Mouse (Mus musculus): Measurements from ENCODE around the gene Klhl40.
A peak's percentile ranks its signal among the peaks of the same experiment; 100 is the strongest.

Gene Klhl40

DNA sequence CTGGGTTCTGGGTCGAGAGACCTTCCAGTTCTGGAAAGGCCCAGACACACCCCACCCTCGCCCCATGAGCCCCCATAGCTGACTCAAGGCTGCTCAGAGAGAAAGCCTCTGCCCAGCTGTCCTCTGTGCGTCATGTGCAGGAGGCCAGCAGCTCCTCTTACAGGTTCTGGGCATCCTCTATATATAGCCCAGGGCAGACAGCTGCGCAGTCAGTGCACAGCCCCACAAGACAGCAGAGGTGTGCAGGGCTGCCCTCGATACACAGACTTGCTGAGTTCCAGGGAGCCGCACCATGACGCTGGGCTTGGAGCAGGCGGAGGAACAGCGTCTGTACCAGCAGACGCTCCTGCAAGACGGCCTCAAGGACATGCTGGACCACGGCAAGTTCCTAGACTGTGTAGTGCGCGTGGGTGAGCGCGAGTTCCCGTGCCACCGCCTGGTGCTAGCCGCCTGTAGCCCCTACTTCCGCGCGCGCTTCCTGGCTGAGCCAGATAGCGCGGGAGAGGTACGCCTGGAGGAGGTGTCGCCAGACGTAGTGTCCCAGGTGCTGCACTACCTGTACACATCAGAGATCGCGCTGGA, at the start of gene Klhl40:
TSS of gene Klhl40 (plus strand) at position 124 of the 582 bp plus-strand sequence.
- DNase-seq (ENCODE audit: low spot score in 2 of 2): peak in 1 of 2 experiments; percentile 45

DNA sequence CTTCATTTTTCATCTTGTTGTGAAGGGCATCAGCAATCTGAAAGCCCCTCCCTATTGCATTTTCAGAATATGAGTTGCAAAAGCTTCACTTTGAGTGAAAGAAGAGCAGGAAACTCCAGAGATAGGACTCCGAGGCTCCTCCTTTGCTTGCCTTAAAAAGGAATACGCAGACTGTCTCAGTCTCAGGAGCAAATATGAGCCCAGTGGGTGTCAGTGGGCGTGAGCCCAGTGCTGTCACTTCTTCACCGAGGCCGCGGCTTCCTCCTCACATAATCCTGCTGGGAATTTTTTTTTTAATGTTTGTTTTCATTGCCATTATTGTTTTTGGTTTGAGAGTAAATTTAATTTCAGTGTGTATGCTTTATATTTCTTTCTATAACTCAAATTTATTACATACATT, 36.9 kb upstream of the Klhl40 start:
- DNase-seq (ENCODE audit: low spot score in 2 of 2): no peak

DNA sequence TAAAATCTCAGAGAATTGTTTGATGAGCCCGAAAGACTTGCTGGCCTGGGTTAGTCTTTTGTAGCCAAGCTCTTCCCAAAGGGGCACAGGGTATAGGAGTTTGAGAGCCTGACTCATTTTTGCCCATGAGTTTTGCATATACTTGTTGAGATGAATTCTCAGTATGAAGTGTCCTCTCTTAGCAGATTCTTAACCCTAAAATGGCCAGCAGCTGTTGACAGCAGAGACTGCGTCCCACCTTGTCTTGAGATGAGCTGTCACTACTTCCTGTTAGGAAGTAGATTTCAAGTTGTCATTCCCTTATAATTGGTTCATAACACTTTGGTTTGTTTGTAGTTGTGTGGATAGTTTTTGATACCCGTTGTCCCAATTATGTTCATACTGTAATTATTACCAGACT, 36.2 kb upstream of the Klhl40 start:
- no peak for DNase-seq (ENCODE audit: low spot score in 2 of 2)

DNA sequence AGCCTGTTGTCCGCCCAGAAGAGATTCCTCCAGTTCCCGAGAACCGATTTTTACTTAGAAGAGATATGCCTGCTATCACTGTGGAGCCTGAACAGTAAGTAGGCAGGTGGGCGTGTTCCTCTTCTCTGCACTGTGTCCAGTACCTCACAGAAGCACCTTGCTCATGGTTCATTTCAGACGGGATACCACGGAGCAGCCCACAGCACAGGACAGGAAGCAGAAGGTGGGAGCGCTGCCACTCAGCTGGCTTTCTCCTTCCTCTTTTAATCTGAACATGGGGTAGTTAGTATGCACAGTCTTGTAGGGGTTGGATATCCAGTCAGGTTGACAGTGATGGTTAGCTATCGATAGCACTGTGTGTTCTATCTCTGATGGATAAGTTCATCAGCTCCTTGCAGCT, 33.4 kb upstream of the Klhl40 start:
- no peak for DNase-seq (ENCODE audit: low spot score in 2 of 2)

DNA sequence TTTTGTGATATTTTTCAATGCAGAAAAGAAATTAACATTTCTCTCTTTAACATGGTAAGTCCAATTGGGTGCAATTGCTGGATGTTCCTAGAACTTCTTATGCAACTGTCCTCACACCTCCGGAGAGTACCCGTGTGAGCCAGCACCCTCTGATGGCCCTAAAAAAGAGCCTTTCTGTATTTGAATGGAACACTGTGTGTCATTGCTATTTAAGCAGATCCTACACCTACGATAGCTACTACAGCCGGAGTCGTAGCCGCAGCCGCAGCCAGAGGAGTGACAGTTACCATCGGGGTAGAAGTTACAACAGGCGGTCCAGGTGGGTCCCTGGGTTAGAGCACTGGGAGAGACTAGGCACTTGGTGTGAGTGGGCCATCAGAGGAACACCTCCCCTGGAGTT, 24.6 kb upstream of the Klhl40 start:
- DNase-seq (ENCODE audit: low spot score in 2 of 2): peak in 1 of 2 experiments; percentile 5

DNA sequence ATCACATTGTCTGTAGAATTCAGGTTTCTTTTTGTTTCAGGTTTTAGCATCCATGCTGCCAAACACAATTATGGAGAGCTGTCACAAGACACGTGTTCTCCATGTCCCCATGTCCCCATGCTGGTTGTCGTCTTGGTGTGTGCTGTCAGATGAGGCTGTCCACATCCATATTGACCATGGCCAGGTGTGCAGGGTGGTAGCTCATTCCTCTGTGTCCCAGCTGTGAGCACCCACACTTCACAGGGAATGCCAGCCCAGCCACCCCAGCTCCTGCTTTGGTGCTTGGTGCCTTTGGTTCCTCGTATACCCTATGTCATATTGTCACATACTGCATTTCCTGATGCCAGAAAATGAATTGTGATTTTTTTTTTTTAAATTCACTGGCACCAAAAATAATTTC, 22.8 kb upstream of the Klhl40 start:
- DNase-seq (ENCODE audit: low spot score in 2 of 2): no peak

DNA sequence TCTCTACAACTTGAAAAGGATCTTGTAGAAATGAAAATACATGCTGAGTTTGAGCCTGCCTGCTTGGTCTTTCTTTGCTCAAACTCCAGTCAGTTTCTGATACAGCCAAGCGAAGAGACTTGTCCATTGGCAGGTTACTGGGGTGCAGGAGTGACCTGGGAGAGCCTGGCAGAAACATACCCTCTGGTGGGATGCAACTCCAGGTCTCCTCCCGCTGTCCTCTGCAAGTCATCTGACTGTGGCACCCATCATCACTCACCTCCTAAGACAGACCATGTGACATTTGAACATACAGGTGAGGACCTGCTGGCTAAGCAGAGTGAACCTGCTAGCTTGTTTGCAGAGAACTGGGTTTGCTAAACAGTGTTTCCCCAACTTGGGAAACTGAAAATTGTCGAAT, 20.6 kb upstream of the Klhl40 start:
- no peak for DNase-seq (ENCODE audit: low spot score in 2 of 2)

DNA sequence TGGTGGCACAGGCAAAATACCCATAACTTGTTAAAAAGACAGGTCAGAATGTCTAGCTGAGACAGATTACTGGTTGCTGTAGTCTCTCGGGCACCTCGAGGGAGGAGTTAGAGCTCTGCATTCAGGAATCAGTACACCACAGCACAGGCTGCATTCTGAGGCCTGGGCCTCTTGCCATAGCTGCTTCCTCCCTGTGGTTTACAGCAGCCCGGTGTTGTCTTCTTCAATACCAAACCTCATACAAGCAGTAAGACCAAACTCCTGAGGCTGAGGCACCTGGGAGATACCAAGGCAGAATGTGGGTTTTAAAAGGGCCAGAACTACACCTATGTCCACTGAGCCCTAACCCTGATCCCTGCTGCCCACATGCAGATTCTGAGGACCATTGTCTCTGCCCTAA, 20.0 kb upstream of the Klhl40 start:
- DNase-seq (ENCODE audit: low spot score in 2 of 2): no peak

DNA sequence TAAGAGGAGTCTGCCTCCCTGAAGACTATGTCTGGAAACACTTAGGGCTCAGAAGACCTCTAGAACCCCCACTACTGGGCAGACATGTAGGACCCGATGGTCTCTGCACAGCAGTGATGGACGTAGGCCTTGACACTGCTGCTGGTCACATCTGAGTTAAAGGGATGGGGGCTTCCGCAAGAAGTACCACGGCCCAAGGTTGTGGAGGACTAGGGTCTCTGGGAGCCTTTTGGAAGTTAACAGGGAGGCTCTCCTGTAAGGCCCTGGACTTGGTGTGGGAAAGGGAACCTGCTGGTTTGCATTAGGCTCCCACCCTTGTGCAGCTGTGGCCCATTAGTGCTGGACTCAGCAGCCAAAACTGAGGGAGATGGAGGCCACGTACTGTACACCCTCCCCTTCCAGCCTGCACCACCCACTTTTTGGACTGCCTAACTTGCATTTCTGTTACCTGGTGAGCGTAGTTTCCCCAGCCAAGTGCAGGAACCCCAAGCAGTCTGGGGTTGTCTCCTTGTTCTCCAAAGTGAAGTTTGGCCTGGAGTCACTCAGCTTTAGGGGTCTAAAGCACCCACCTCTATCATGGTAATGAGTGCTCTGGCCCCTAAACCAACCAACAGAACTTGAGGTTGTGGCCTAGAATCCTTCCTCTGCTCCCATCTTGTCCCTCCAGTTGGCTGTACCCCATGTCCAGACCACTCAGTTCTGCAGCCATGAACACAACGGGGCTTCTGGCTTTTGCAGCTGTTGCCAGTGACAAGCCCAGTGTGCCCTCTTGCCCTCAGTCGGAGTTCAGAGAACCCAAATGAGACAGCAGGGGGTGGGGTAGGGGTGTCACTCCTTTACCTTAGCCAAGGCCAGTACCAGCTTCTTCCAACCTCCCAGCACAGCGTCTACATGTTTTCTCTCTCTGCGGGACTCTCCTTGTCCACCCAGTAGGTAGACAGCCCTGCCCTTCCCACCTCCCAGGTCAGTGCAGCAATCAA, 19.3 kb upstream of the Klhl40 start:
- no peak for DNase-seq (ENCODE audit: low spot score in 2 of 2)

DNA sequence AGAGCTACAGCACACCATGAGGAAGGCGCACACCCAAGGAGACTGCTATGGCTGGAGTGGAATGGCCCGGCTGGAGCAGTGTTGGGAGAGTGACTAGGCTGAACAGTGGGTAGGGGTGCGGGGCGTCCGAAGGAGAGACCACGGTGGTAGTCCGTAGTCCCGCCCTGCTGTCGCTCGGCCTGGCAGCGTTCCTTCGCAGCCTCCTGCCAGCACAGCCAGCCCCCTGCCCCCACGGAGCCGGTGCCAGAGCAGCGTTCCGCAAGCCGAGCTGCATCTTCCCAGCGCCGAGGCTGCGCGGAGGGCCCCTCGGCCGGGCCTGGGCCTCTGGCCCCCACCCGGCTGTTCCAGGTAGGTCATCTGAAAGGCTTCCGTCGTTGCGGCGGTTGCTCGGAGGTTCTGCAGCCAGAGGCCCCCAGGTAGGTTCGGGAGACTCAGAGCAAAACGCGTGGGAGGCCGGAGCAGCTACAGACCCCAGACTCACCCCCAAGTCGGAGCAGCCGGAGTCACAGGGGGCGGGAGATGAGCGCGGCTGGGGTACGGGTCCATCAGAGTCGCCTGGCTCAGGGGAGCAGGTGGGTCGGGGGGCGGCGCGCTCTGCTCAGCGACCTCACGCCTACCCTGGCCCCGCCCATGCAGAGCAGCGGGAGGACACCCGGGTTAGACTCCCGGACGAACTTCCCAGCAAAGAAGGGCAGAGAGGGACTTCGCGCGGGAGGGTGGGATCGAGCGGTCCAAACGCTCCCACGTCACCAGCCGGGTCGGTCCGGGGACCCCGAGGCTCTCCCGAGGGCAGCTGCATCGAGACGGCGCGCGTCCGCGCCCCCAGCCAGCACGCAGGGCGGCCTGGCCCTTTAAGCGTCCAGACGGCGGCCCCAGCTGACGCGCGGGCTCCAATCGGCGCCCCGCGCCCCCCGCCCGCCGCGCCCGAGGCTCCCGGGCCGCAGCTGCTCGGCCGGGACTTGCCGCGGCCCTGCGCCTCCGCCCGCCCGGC, 18.0 kb upstream of the Klhl40 start, which contains the start of gene Zfp651:
TSS of gene Zfp651 (plus strand) at position 240 of the 991 bp plus-strand sequence.
- DNase-seq (ENCODE audit: low spot score in 2 of 2): peak in 1 of 2 experiments; percentile 72

DNA sequence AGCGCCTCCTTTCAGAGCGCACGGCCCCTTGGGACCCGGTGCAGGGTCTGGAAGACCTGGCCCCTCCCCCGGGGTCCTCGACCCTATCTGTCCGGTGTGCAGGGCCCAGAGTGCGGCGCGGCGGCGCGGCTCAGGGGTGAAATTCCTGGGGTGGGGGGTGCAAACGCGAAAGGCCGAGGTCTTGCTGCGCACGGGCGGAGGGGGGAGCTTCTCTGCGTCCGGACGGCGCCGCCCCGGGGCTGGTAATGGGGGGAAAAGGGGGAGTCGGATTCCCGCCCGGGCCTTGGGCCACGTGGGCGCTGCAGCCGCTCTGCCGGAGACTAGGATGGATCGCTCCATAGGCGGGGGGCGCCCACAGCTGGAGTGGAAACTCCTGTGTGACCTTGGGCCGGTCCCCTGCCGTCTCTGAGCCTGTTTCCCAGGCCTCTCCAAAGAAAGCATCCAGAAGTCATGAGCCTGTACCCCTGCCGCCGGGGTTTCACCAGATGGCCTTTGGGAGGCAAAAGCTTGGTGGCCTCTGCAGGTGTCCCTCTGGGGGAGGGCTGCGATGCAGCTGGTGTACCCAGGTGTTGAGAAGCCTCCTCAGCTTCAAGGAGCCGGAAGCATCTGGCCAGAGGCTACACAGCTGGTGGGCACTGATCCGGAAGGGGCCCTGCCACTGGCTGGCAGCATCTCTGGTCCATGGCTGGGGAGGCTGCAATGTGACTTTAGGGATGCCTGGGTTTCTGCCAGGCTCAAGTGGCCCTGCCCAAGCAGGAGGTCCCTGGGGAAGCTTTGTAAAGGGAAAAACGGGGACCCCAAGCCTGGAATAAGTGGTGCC, 16.9 kb upstream of the Klhl40 start:
- DNase-seq (ENCODE audit: low spot score in 2 of 2): no peak

DNA sequence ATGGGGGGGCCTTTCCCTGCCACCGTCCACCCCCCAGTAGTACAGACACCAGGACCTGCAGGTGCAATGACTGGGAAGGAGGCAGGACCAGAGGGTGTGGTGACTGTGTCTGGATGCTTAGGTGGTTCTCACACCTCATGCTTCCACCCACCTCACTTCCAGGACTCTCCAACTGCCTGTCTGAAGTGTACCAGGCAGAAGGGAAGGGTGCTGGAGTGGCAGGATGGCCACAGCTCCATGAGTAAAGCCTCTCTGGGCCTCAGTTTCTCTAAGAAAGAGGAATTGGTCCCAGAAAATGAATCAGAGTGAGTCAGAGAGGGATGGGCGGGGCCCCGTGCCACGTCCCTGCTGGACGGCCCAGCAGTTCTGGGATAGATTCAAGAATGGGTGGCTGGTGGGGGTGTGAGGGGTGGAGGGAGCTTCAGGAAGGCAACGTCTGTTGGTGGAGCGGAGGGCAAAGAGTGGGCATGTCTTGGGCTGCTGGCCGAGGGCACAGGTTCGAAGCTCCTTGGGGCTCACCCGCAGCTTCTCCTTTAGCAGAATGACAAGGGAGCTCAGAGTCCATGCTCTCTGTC, 16.2 kb upstream of the Klhl40 start:
- DNase-seq (ENCODE audit: low spot score in 2 of 2): no peak

DNA sequence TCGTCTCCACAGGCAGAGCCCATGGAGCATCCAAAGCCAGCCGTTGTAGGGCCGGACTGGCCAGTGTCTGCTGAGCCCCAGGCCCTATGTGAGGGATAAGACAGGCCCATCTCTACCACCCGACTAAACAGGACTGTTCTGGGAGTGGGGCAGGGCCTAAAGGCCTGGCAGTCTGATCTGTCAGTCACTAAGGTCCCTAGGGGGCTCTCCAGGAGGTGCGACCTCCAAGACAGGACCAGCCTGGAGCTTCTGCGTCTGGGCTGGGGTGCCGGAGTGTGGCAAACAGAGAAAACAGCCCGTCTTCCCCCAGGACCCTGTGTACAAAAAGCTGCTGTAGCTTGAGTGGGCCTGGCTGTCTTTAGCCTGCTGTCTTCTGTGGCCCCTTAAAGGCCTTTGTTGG, 15.6 kb upstream of the Klhl40 start:
- DNase-seq (ENCODE audit: low spot score in 2 of 2): no peak

DNA sequence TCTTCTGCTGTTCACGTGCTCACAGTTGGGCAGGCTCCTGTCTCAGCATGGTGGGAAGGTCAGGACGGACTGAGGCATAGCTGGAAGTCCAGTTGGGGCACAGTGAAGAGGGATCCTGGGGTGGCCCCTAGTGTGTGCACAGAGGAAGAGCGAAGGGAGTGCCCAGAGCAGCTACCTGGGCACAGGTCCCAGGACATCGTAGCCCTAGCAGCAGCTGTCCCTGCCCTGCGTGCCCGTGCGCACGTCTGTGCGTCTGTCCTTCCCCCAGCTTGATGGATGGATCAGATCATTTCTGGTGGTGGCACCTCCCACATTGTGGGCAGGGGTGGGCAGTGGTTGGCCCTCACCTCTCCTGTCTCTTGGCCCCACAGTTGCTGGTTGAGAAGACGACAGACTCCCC, 15.2 kb upstream of the Klhl40 start:
- no peak for DNase-seq (ENCODE audit: low spot score in 2 of 2)

DNA sequence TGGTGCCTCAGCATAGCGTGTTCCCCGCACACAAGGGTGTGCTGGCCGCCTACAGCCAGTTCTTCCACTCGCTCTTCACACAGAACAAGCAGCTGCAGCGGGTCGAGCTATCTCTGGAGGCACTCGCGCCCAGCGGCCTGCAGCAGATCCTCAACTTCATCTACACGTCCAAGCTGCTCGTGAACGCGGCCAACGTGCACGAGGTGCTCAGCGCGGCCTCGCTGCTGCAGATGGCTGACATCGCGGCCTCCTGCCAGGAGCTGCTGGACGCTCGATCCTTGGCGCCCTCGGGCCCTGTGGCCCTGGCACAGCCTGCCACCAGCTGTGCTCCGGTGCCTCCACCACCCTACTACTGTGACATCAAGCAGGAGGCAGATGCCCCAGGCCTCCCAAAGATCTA, 14.6 kb upstream of the Klhl40 start:
- no peak for DNase-seq (ENCODE audit: low spot score in 2 of 2)

DNA sequence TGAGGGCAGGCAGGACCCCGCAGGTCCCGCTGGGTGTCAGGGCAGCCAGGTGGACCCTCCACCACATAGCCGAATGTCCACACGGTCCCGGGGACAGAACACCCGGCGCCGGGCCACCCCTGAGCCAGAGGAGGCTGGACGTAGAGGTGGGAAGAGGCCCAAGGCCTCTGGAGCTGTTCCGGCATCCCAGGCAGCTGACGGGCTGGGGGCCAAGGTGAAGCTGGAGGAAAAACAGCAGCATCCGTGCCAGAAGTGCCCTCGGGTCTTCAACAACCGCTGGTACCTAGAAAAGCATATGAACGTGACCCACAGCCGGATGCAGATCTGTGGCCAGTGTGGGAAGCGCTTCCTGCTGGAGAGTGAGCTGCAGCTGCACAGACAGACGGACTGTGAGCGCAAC, 13.7 kb upstream of the Klhl40 start:
- DNase-seq (ENCODE audit: low spot score in 2 of 2): no peak

DNA sequence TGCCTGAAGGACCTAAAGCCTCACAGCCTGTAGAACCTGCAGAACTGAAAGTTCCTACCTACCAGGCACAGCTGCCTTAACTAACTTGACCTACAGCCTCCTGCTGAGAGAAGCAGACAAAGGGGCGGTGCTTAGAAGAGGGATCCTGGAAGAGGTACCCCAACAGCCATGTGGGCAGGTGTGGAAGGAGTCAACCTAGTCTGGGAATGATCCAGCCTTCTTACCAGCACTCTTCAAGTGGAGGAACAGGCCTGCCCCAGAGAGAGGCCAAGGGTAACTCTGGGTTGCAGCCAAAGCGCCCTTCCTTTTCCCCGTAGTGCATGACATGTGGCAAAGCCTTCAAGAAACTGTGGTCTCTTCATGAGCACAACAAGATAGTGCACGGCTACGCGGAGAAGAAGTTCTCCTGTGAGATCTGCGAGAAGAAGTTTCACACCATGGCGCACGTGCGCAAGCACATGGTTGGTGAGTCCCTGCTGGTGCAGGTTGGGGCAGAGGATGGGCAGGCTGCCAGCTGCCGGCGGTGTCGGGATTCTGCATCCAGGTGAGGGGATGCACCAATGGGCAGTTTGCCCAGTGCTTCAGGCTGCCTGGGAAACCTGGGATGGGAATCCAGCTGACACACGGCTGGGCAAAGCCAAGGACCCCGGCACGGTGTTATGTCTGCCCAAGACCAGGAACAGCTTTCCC, 12.1 kb upstream of the Klhl40 start:
- DNase-seq (ENCODE audit: low spot score in 2 of 2): peak in 1 of 2 experiments; percentile 25

DNA sequence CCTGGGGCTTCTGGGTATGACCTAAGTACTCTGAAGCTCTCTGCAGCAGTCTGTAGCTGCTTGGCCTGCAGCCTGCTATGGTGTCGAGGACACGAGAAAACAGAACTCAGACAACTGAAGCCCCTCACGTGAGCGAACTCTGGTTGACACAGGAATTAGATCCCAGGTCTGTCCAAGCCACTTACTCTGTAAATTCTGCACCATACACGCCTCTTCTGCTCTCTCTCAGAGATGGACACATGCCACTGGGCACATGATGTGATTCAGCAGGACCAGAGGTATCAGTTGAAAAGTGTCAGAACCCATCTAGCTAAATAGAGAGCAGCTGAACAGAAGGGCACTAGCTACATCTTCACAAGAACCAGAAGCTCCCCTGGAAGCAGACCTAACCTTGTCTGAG, 5.0 kb upstream of the Klhl40 start:
- DNase-seq (ENCODE audit: low spot score in 2 of 2): no peak

DNA sequence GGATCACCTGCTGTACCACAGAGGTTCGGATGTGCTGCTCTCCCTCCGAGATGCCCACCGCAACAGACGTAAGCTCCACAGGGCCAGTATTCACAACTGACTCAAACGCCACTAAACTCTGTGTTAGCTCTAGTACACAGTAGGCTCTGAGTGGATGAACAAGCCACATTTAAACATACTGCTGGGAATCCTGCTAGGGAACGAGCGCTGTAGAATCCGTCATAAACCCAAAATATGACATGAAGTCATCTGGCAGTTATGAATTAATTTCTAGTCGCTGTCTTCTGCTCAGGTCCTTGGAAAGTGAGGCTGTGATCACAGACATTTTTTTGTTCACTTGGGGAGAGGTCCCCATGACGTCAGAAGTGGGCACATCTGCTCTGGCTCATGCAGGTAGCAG, 1.5 kb upstream of the Klhl40 start:
- DNase-seq (ENCODE audit: low spot score in 2 of 2): no peak

DNA sequence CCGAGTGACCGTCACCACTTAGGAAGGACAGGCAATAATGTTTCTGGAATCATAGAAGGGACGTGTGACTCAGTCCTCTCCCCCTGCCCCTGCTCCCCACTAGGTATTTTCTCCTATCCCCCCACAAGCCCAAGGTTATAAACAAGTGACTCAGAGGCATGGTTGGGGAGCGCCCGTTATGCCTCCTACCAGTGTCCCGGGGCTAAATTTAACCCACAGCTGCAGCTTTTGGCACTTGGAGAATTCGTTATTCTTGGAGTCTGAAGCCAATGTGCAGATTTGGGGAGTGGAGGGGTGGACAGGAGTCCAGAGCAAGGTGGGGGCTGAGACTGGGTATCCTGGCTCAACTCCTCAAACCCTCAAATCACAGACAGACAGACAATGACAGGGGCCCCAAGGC, 896 bp upstream of the Klhl40 start:
- DNase-seq (ENCODE audit: low spot score in 2 of 2): no peak

Data from frontal cortex, postnatal 14 days (tissue).